Mouse (Mus musculus) heart, embryonic 10.5 days (tissue): ENCODE data around the gene Ramp1. TPM values are rescaled to one million over a fixed set of nuclear protein-coding genes. Genes with fewer than 3 reads are reported as not detected.

Experiments
- DNase-seq: peaks from one replicate; pipeline ENCODE4 v3.0.0-alpha.2; 2017; ENCODE audit warnings: low spot score
- H3K27ac ChIP-seq: fragments of 300-500 bp; sonication (generic); 2 replicates; pipeline ENCODE4 v1.5.1; 2016; ENCODE audit warnings: mild to moderate bottlenecking
- H3K27me3 ChIP-seq: fragments of 300-500 bp; sonication (generic); 2 replicates; pipeline ENCODE4 v1.6.1; 2016; ENCODE audit warnings: mild to moderate bottlenecking; ENCODE audit not compliant: poor library complexity, insufficient read depth, severe bottlenecking
- H3K36me3 ChIP-seq: fragments of 300-500 bp; sonication (generic); 2 replicates; pipeline ENCODE4 v1.6.1; 2016; ENCODE audit warnings: mild to moderate bottlenecking, moderate library complexity
- H3K4me1 ChIP-seq: fragments of 300-500 bp; sonication (generic); 2 replicates; pipeline ENCODE4 v1.6.1; 2016; ENCODE audit warnings: mild to moderate bottlenecking
- H3K4me3 ChIP-seq: fragments of 300-500 bp; sonication (generic); 2 replicates; pipeline ENCODE4 v1.5.1; 2016; ENCODE audit warnings: mild to moderate bottlenecking, moderate library complexity
- H3K9me3 ChIP-seq: fragments of 300-500 bp; sonication (generic); 2 replicates; pipeline ENCODE4 v1.6.1; 2016; ENCODE audit warnings: mild to moderate bottlenecking, moderate library complexity
- WGBS: fragments of 180-500 bp; shearing (Covaris S2); methylation state at CpG from one replicate; pipeline ENCODE4 v1.1.7; 2016; 5-methylcytosine and 5-hydroxymethylcytosine counted together
- polyA plus RNA-seq: library from polyadenylated mRNA; unstranded; fragments of >200 nt; fragmentation: Nextera tagmentation; extraction: Ambion mirVana; gene quantifications from 2 replicates; pipeline ENCODE4 v1.2.1, GENCODE M21; 2016

Gene Ramp1
- polyA plus RNA-seq, 1 experiment from 2014 or later, result 16.8 TPM

DNA sequence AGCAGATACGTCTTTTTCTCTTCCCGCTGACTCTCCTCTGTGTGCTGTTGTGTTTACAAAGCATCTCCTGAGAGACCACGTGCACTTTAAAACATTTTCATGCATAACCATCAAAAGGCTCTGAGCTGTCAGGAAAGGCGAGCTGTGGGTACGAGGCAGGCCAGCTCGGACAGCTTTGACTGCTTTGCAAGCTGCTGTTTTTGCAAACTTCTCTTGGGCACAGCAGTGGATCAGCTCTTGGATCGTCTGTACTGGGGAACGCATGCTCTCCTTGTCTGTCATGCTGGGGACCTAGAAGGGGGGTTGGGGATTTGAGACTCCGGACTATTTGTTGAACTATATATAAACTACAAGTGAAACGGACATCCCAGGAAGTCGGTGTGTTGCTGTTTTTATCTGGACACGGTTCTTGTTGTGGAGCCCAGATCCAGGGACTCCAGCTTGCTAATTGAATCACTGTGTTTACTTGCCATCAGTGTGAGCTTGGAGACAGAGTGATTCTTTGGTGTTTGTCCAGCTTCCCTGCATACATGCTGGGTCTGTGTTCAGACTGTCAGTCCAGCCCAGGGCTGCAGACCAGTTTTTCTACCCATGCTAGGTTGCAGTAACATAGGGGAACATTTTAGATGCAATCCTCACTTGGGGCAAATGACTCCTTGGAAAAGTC, 2.3 kb downstream of the Ramp1 start:
- 38% methylated on average over 12 of the region's 12 CpGs for WGBS
- Histone ChIP-seq H3K27me3 (peaks cover 18% of the 10 kb centered on the region), H3K9me3 (peaks cover 5% of the 10 kb centered on the region; the same call in 1 of the 2 replicates), H3K4me1 (peaks cover 43% of the 10 kb centered on the region), H3K27ac (0 out of 2 replicates have a peak overlapping the region, but pooled peaks have one; percentile 29), H3K36me3 (peaks cover 5% of the 10 kb centered on the region; the same call in 1 of the 2 replicates), H3K4me3 (peak overlapping the region; percentile 22; the same call in 1 of the 2 replicates)
- peak; percentile 57 for DNase-seq

GRCm38 (mm10) chr1:91183305-91183704, 3.7 kb downstream of the Ramp1 start:
- H3K27me3 ChIP-seq, result peaks cover 18% of the 10 kb centered on the region
- peak; percentile 69 for DNase-seq
- H3K4me1 ChIP-seq, result peaks cover 43% of the 10 kb centered on the region
- H3K27ac ChIP-seq, result no peak overlapping the region
- H3K36me3 ChIP-seq, result peaks cover 6% of the 10 kb centered on the region; the same call in 1 of the 2 replicates
- H3K9me3 ChIP-seq, result peaks cover 5% of the 10 kb centered on the region; the same call in 1 of the 2 replicates
- no peak overlapping the region for H3K4me3 ChIP-seq
- 74% methylated on average over 10 of the region's 10 CpGs for WGBS

- Histone ChIP-seq H3K9me3 (peaks cover 5% of the 10 kb centered on the region; the same call in 1 of the 2 replicates), H3K4me3 (no peak overlapping the region), H3K27me3 (no peaks in the 10 kb centered on the region), H3K36me3 (peaks cover 7% of the 10 kb centered on the region; the same call in 1 of the 2 replicates), H3K4me1 (peaks cover 14% of the 10 kb centered on the region), H3K27ac (no peak overlapping the region)
- 82% methylated on average over 6 of the region's 6 CpGs for WGBS
- DNase-seq, result no peak
Measured at GRCm38 (mm10) chr1:91186677-91187076, 7.1 kb downstream of the Ramp1 start.

DNA sequence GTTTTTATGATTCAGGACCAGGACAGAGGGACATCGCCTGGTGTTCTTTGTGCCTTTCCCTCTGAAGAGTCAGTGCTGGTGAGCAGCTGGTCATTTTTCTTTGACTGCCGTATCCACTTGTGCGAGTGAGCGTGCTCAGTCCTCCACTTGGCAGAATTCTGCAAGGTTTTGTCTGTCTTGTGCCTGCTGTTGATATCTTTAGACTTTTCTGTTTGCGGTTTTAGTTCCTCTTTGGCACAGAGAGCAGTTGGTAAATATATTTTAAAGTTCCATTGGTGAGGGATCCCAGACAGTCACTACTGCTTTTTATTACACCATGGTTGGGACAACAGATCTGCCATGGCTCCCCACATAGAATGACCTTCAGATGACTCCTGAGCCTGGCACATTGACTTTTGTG, 7.7 kb downstream of the Ramp1 start:
- DNase-seq, result no peak
- H3K27me3 ChIP-seq, result no peaks in the 10 kb centered on the region
- no peak overlapping the region for H3K27ac ChIP-seq
- H3K4me1 ChIP-seq, result peaks cover 8% of the 10 kb centered on the region
- H3K9me3 ChIP-seq, result peaks cover 5% of the 10 kb centered on the region; the same call in 1 of the 2 replicates
- no peak overlapping the region for H3K4me3 ChIP-seq
- peaks cover 7% of the 10 kb centered on the region; the same call in 1 of the 2 replicates for H3K36me3 ChIP-seq
- WGBS, result 88% methylated on average over 5 of the region's 5 CpGs

DNA sequence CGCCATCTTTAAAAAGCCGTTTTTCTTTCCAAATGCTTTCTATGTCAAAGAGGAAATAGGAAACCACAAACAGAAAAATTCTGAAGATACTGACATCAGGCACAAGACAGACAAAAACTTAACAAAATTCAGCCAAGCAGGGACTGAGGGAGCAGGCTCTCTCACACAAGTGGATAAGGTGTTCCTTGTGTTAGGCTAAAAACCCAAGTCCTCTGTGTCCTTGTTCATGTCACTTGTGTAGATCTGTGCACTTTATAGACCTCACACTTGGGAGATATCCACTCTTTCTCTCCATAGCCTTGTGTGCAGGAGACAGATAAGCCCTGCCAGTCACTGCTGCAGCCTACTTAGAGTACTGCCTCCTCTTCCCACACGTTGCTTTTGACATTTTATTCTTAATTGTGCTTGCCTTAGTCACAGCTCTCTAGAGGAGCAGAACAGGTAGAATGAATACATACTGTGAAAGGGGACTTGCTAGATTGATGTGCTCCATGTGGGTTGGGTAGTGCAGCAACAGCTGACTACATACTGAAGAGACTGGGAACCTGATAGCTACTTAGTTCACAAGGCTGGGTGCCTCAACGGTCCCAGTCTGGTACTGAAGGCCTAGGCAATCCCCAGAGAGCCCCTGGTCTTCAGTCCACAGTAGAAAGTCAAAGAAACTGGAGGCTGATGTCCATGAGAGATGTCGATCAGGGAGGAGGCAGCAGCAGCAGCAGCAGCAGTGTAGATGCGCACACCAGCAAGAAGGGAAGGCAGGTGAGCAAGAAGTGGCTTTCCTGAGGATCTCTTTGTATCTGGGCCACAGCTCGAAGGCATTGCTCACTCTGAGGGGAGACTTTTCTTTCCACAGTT, 8.4 kb downstream of the Ramp1 start:
- H3K27me3 ChIP-seq, result 0 out of 2 replicates have a peak, but pooled peaks cover 3% of the 10 kb centered on the region
- 82% methylated on average over 7 of the region's 7 CpGs for WGBS
- H3K36me3 ChIP-seq, result peaks cover 7% of the 10 kb centered on the region; the same call in 1 of the 2 replicates
- no peak overlapping the region for H3K4me3 ChIP-seq
- H3K9me3 ChIP-seq, result peaks cover 5% of the 10 kb centered on the region; the same call in 1 of the 2 replicates
- DNase-seq, result no peak
- peaks cover under 1% of the 10 kb centered on the region for H3K4me1 ChIP-seq
- no peak overlapping the region for H3K27ac ChIP-seq

DNA sequence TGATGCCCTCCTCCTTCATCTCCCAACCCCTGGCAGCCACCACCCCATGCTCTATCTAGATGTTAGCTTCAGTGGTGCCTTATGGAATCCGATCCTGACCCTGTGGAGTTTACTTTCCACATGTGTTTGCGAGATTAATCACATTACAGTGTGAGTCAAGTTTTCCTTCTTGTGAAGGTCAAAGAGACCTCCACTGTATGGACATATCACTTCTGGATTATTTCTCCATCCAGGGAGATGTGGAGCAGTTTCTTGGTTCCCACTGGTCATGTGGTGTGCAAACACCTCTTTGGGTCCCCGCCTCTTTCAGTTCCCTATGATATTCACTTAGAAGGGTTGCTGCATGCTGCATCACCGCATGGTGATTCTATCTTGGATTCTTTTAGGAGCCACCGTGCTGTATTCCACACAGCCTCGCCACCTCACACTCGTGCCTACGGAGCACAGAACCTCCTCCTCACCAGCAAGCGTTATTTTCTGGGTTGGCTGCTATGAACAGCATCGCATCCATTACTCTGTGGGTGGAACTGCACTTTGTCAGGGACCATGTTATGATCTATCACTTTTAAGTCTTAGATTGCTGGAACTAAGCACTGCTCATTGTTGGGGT, 9.3 kb downstream of the Ramp1 start:
- H3K27ac ChIP-seq, result no peak overlapping the region
- DNase-seq, result no peak
- H3K36me3 ChIP-seq, result peaks cover 7% of the 10 kb centered on the region; the same call in 1 of the 2 replicates
- no peak overlapping the region for H3K4me3 ChIP-seq
- peaks cover 5% of the 10 kb centered on the region; the same call in 1 of the 2 replicates for H3K9me3 ChIP-seq
- H3K4me1 ChIP-seq, result no peaks in the 10 kb centered on the region; the same call in 1 of the 2 replicates
- 85% methylated on average over 10 of the region's 10 CpGs for WGBS
- 0 out of 2 replicates have a peak, but pooled peaks cover 7% of the 10 kb centered on the region for H3K27me3 ChIP-seq

GRCm38 (mm10) chr1:91192184-91192583, 12.6 kb downstream of the Ramp1 start:
- Histone ChIP-seq H3K4me1 (peaks cover 2% of the 10 kb centered on the region; the same call in 1 of the 2 replicates), H3K4me3 (no peak overlapping the region), H3K36me3 (peaks cover 3% of the 10 kb centered on the region; the same call in 1 of the 2 replicates), H3K27ac (no peak overlapping the region), H3K27me3 (0 out of 2 replicates have a peak, but pooled peaks cover 7% of the 10 kb centered on the region), H3K9me3 (no peaks in the 10 kb centered on the region)
- no peak for DNase-seq
- WGBS, result 73% methylated on average over 8 of the region's 8 CpGs

GRCm38 (mm10) chr1:91193242-91193641, 13.6 kb downstream of the Ramp1 start:
- Histone ChIP-seq H3K36me3 (peaks cover 2% of the 10 kb centered on the region; the same call in 1 of the 2 replicates), H3K4me1 (peaks cover 12% of the 10 kb centered on the region; the same call in 1 of the 2 replicates), H3K9me3 (no peaks in the 10 kb centered on the region), H3K4me3 (no peak overlapping the region), H3K27me3 (0 out of 2 replicates have a peak, but pooled peaks cover 7% of the 10 kb centered on the region), H3K27ac (0 out of 2 replicates have a peak overlapping the region, but pooled peaks have one; percentile 4)
- DNase-seq, result no peak
- whole genome bisulfite sequencing, result 77% methylated on average over 4 of the region's 4 CpGs

- Histone ChIP-seq H3K36me3 (no peaks in the 10 kb centered on the region), H3K4me3 (no peak overlapping the region), H3K4me1 (peaks cover 17% of the 10 kb centered on the region; the same call in 1 of the 2 replicates), H3K9me3 (no peaks in the 10 kb centered on the region), H3K27me3 (0 out of 2 replicates have a peak, but pooled peaks cover 7% of the 10 kb centered on the region), H3K27ac (no peak overlapping the region)
- DNase-seq, result no peak
- WGBS, result 81% methylated on average over 4 of the region's 4 CpGs
Measured at GRCm38 (mm10) chr1:91193680-91194079, 14.1 kb downstream of the Ramp1 start.

DNA sequence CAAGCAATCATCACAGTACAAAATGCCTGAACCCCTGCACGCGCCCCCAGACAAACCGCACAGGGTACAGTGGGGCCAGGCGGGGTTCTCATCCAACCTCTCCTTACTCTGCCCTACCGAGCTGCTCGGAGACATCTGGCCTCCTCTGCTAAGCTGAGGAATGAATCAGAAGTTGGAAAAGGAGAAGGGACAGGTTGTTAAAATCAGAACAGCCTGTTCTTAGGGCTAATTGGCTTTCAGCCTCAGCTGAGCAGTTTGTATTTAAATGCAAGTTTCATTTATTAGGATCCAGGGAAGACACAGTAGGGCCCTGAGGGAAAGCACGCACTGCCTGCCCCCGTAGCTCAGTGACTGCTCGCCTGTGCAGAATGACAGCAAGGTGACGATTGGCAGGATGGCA, 20.2 kb downstream of the Ramp1 start:
- WGBS, result 89% methylated on average over 10 of the region's 10 CpGs
- Histone ChIP-seq H3K4me3 (no peak overlapping the region), H3K27ac (no peak overlapping the region), H3K4me1 (peaks cover 34% of the 10 kb centered on the region), H3K36me3 (no peaks in the 10 kb centered on the region), H3K9me3 (no peaks in the 10 kb centered on the region), H3K27me3 (no peaks in the 10 kb centered on the region)
- no peak for DNase-seq

GRCm38 (mm10) chr1:91201122-91201521, 21.5 kb downstream of the Ramp1 start:
- H3K27me3 ChIP-seq, result no peaks in the 10 kb centered on the region
- H3K4me1 ChIP-seq, result peaks cover 38% of the 10 kb centered on the region
- H3K36me3 ChIP-seq, result no peaks in the 10 kb centered on the region
- no peak for DNase-seq
- no peak overlapping the region for H3K27ac ChIP-seq
- H3K9me3 ChIP-seq, result no peaks in the 10 kb centered on the region
- H3K4me3 ChIP-seq, result no peak overlapping the region
- WGBS, result 38% methylated on average over 3 of the region's 3 CpGs

GRCm38 (mm10) chr1:91204221-91204765, 24.7 kb downstream of the Ramp1 start:
- H3K9me3 ChIP-seq, result no peaks in the 10 kb centered on the region
- no peaks in the 10 kb centered on the region for H3K27me3 ChIP-seq
- peaks cover 38% of the 10 kb centered on the region for H3K4me1 ChIP-seq
- no peak overlapping the region for H3K4me3 ChIP-seq
- 83% methylated on average over 5 of the region's 5 CpGs for WGBS
- no peak overlapping the region for H3K27ac ChIP-seq
- no peak for DNase-seq
- no peaks in the 10 kb centered on the region for H3K36me3 ChIP-seq
